Mouse (Mus musculus) embryo, embryonic 9.5 days (tissue): ENCODE measurements around the gene Armc5.

Experiments used
- DNase-seq: peaks from one replicate; pipeline ENCODE4 v3.0.0-alpha.2; 2017; ENCODE audit errors: extremely low spot score

The Armc5 gene

GRCm38 (mm10) chr7:128236856-128237592, at the start of gene Armc5:
Gene Armc5, plus strand, starts transcription at chr7:128237342.
- peak; percentile 90 for DNase-seq

GRCm38 (mm10) chr7:128201607-128202006, 35.5 kb upstream of the Armc5 start:
- DNase-seq = no peak

DNA sequence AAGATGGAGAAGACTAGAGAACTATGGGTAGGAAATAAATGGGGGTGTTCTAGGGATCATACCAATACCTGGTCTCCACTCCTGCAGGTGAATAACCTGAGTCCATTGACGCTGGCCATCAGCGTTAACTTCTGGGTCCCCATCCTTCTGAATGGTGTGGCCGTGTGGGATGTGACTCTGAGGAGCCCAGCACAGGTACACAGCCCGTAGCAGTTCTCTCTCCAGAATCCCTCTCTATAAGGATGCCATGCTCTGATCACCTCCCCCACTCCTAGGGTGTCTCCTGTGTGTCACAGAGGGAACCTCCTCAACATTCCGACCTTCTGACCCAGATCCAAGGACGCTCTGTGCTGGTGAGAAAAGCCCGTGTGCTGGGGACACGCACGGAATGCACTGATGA, 34.1 kb upstream of the Armc5 start:
- DNase-seq = no peak

GRCm38 (mm10) chr7:128204179-128204578, 33.0 kb upstream of the Armc5 start:
- no peak for DNase-seq

- DNase-seq = no peak
Observed at GRCm38 (mm10) chr7:128205695-128206094, 31.4 kb upstream of the Armc5 start.

GRCm38 (mm10) chr7:128206152-128206551, 31.0 kb upstream of the Armc5 start, which contains the start of gene Cox6a2:
Gene Cox6a2, minus strand, starts transcription at chr7:128206387.
- no peak for DNase-seq

GRCm38 (mm10) chr7:128208187-128208586, 29.0 kb upstream of the Armc5 start:
- DNase-seq = peak; percentile 56

- no peak for DNase-seq
Observed at GRCm38 (mm10) chr7:128209826-128210225, 27.3 kb upstream of the Armc5 start.

DNA sequence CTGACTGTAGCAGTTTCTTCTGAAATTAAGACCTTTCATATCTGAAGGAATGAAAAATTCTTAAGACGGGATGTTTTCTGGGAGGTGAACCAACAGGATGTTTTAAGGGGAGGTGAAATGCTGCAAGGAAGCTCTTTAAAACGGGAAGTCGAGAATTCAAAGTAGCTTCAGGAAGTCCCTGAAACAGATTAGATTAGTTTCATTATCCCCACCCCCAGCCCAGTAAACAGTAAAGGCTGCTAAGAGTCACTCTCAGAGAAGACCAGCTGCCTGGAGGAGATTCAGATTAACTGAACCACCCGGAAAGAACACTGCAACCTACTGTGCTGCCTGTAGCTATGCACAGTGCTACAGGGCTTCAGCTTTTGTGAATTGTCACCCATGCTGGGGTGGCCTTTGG, 17.2 kb upstream of the Armc5 start:
- DNase-seq = no peak

- DNase-seq = no peak
Observed at GRCm38 (mm10) chr7:128220936-128221335, 16.2 kb upstream of the Armc5 start.

- no peak for DNase-seq
Observed at GRCm38 (mm10) chr7:128231741-128232140, 5.4 kb upstream of the Armc5 start.

DNA sequence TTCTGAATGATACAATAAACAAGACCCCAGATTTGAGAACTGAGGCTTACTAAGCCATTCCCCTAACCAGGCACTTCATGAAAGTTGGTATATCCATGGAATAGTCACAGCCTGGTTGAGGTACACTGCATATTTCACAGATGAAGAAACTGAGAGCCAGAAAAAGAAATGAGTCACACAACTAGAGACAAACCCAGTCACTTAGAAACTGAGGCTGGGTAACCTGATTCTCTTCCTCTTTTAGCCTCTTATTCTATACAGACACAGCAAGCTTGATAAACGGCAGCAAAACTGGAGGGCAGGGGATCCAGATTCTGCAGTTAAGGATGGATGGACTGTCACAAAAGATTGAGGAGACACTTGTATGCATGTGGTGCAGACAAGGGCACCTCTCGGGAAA, 2.3 kb upstream of the Armc5 start:
- no peak for DNase-seq

- no peak for DNase-seq
Observed at GRCm38 (mm10) chr7:128235481-128235880, 1.7 kb upstream of the Armc5 start.

GRCm38 (mm10) chr7:128236426-128236825, 716 bp upstream of the Armc5 start:
- DNase-seq = no peak

GRCm38 (mm10) chr7:128237593-128237926, 418 bp downstream of the Armc5 start:
- no peak for DNase-seq

- peak; percentile 99 for DNase-seq
Observed at GRCm38 (mm10) chr7:128237927-128238778, 1.0 kb downstream of the Armc5 start, which contains the start of gene 9130023H24Rik. Gene 9130023H24Rik, minus strand, starts transcription at chr7:128238031.

- DNase-seq = peak; percentile 57
Observed at GRCm38 (mm10) chr7:128238991-128239390, 1.8 kb downstream of the Armc5 start.

DNA sequence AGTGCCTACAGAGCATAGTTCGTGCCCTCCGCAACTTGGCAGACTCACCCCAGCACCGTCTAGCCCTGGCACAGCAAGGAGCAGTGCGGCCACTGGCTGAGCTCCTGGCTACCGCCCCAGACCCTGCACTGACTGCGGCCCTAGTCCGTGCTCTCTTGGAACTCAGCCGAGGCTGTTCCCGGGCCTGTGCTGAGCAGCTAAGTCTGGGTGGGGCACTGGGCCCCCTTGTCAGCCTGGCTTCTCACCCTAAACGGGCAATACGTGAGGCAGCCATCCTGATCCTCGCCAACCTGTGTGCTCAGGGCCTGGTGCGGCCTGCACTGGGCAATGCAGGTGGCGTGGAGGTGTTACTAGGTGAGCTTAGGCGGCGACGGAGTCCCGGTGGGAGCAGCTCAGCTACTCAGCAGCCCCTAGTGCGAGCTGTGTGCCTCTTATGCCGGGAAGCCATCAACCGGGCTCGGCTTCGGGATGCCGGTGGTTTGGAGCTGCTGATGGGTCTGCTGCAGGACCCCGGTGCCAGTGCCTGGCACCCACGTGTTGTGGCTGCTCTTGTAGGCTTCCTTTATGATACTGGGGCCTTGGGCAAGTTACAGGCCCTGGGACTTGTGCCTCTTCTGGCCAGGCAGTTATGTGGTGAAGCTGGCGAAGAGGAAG, 3.1 kb downstream of the Armc5 start:
- no peak for DNase-seq

- DNase-seq = no peak
Observed at GRCm38 (mm10) chr7:128242331-128242730, 5.2 kb downstream of the Armc5 start.

DNA sequence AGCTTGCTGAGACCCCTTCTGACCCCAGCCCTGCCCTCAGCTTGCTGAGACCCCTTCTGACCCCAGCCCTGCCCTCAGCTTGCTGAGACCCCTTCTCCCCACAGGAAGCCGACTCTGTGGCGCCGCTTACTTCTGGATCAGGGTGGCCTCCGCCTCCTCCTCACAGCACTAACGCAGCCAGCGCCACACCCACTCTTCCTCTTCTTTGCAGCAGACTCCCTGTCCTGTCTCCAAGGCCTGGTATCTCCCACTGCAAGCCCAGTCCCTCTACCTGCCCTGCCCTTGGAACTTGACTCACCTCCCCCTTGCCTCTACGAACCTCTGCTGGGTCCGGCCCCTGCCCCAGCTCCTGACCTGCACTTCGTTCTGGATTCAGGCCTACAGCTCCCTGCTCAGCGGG, 6.8 kb downstream of the Armc5 start:
- DNase-seq = peak; percentile 46

DNA sequence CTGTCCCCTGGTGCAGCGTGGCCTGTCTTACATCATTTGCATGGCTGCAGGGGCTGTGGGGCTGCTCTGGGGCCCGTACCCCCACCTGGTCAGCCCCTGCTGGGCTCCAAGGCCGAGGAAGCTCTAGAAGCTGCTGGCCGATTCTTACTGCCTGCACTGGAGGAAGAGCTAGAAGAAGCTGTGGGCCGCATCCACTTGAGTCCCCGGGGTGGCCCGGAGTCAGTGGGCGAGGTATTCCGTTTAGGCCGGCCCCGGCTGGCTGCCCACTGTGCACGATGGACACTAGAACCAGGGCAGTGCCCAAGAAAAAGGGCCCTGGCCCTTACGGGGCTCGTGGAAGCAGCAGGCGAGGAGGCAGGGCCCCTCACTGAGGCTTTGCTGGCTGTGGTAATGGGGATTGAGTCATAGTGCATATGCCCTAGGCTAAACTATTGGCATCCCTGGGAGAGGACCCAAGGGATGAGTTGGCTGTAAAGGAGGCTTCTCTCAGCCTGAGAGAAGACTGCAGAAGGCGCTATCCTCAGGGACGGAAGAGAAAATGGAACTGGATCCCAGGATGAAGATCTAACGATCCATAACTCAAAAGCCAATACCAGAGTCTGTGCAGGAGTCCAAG, 7.4 kb downstream of the Armc5 start:
- DNase-seq = no peak

GRCm38 (mm10) chr7:128245547-128245946, 8.4 kb downstream of the Armc5 start:
- DNase-seq = no peak
